Mouse (Mus musculus): ENCODE measurements around the gene Plin1.

- TF ChIP-seq CTCF (IDR thresholded peaks at IDR 0.05; ENCODE audit: insufficient read depth, low read depth, low read length) (no peak), POLR2A (IDR thresholded peaks at IDR 0.05; ENCODE audit: insufficient read depth, low read depth, low read length) (no peak)
Observed at GRCm38 (mm10) chr7:79738913-79739312, 6.2 kb upstream of the Plin1 start.
